Mouse (Mus musculus) forebrain, embryonic 10.5 days (tissue): ENCODE results near the gene Ppp1r12a. TPM values are rescaled to one million over a fixed set of nuclear protein-coding genes. Genes with fewer than 3 reads are reported as not detected.

ENCODE experiments used
- DNase-seq: peaks from one replicate; pipeline ENCODE4 v3.0.0-alpha.2; 2017; ENCODE audit warnings: low spot score; ENCODE audit errors: extremely low spot score
- H3K27ac ChIP-seq: fragments of 300-500 bp; sonication (generic); 2 replicates; pipeline ENCODE4 v1.5.1; 2016; ENCODE audit warnings: mild to moderate bottlenecking
- H3K27me3 ChIP-seq: fragments of 300-500 bp; sonication (generic); 2 replicates; pipeline ENCODE4 v1.6.1; 2016; ENCODE audit warnings: mild to moderate bottlenecking; ENCODE audit not compliant: poor library complexity, severe bottlenecking
- H3K36me3 ChIP-seq: fragments of 300-500 bp; sonication (generic); replicated peaks from 2 replicates; pipeline ENCODE4 v1.6.1; 2016; ENCODE audit warnings: mild to moderate bottlenecking, moderate library complexity
- H3K4me1 ChIP-seq: fragments of 300-500 bp; sonication (generic); 2 replicates; pipeline ENCODE4 v1.6.1; 2016
- H3K4me3 ChIP-seq: fragments of 300-500 bp; sonication (generic); 2 replicates; pipeline ENCODE4 v1.5.1; 2016; ENCODE audit warnings: mild to moderate bottlenecking, moderate library complexity
- H3K9me3 ChIP-seq: fragments of 300-500 bp; sonication (generic); 2 replicates; pipeline ENCODE4 v1.6.1; 2016; ENCODE audit warnings: mild to moderate bottlenecking, moderate library complexity
- WGBS: fragments of 180-500 bp; shearing (Covaris S2); methylation state at CpG from one replicate; pipeline ENCODE4 v1.1.7; 2016; 5-methylcytosine and 5-hydroxymethylcytosine counted together
- polyA plus RNA-seq: library from polyadenylated mRNA; unstranded; fragments of >200 nt; fragmentation: Nextera tagmentation; extraction: Ambion mirVana; gene quantifications from 2 replicates; pipeline ENCODE4 v1.2.1, GENCODE M21; 2016

Ppp1r12a gene
- polyA plus RNA-seq, 1 experiment from 2014 or later: 67.5 TPM

GRCm38 (mm10) chr10:108189986-108190385, 28.0 kb downstream of the Ppp1r12a start:
- WGBS: 91% methylated on average over 3 of the region's 3 CpGs
- H3K36me3 ChIP-seq: peaks cover 3% of the 10 kb centered on the region; the same call in 1 of the 2 replicates
- DNase-seq: no peak
- H3K9me3 ChIP-seq: no peaks in the 10 kb centered on the region
- no peak overlapping the region for H3K4me3 ChIP-seq
- no peaks in the 10 kb centered on the region for H3K27me3 ChIP-seq
- H3K27ac ChIP-seq: no peak overlapping the region
- H3K4me1 ChIP-seq: peaks cover 11% of the 10 kb centered on the region

DNA sequence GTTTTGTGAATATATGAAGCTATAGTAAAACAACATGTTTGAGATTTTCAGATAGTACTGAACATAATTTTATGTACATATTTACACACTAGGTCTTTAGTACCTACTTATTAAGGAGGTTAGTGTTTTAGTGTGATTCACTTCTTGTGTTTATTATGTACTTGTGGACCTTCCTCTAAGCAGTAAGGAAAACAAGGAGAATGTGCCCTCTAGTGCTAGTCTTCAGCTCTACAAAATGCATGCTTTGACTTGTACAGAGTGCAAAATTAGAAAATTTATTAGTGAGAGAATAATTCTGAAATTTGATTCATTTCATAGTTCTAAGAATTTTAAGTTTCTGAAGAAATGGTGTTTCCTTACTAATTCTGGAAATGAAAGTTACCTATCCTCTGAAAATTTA, 28.6 kb downstream of the Ppp1r12a start:
- no peaks in the 10 kb centered on the region for H3K9me3 ChIP-seq
- no peak for DNase-seq

DNA sequence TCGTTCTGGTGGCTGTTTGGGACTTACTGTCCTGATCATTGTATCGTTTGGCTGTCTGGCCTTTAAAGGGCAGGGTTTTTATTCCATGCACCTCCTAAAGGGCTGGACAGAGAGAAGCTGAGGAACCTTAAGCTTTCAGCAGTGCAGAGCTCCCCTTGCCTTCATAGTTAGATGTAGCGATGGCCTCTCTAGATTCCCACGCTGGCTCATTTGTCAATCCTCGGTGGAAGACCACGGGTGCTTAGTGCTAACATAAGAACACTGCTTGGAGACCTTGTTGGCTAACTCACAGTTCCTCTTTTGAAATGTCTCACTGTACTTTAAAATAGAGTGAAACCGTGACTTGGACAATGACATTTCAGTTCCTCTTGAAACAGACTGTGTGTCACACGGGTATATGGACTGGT, 29.4 kb downstream of the Ppp1r12a start:
- H3K36me3 ChIP-seq: peaks cover 3% of the 10 kb centered on the region; the same call in 1 of the 2 replicates
- no peak overlapping the region for H3K4me3 ChIP-seq
- H3K4me1 ChIP-seq: peaks cover 11% of the 10 kb centered on the region
- H3K27me3 ChIP-seq: no peaks in the 10 kb centered on the region
- DNase-seq: no peak
- WGBS: 79% methylated on average over 8 of the region's 8 CpGs
- H3K27ac ChIP-seq: no peak overlapping the region
- no peaks in the 10 kb centered on the region for H3K9me3 ChIP-seq

More for the DNA sequence above, 28.6 kb downstream of the Ppp1r12a start:
- Histone ChIP-seq H3K27ac (no peak overlapping the region), H3K27me3 (no peaks in the 10 kb centered on the region), H3K4me1 (peaks cover 11% of the 10 kb centered on the region), H3K36me3 (peaks cover 3% of the 10 kb centered on the region; the same call in 1 of the 2 replicates), H3K4me3 (no peak overlapping the region)

DNA sequence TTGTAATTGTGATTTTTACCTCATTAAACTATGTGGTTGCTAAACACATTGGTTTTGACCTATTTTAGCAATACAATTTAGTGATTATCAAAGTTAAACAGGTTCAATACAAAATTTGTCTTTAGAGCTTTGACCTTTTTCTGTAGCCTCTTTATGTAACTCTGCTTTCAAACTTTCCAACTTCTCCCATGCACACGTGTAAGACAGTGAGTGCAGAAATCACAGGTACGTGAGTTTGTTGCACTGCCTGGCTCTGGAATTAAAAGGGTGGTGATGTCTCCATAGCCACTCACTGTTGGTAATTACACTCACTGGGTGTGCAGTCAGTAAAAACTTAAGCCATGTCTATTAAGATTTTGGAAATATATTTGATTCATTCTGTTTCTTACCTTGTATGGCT, 30.3 kb downstream of the Ppp1r12a start:
- Histone ChIP-seq H3K9me3 (no peaks in the 10 kb centered on the region), H3K27me3 (no peaks in the 10 kb centered on the region), H3K4me1 (peaks cover 11% of the 10 kb centered on the region), H3K27ac (no peak overlapping the region), H3K4me3 (no peak overlapping the region), H3K36me3 (peaks cover 3% of the 10 kb centered on the region; the same call in 1 of the 2 replicates)
- WGBS: 76% methylated on average over 2 of the region's 2 CpGs
- DNase-seq: no peak

DNA sequence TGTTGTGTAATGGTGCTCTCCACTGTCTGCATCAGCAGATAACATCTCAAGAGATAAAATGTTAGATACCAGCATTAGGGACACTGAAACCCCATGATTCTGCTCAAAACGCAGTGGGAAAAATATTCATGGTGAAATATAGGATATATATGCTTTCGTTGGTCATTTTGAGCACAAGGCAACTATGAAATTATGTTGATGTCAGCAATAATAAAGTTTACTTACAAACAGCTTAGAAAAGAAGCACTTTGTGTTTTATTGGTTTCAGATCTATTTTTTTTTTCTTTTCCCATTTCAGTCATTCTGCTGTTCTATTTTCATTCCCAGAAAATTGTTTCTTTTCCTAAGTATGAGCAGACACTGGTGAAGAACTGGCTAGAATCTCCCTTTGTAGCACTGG, 34.1 kb downstream of the Ppp1r12a start:
- WGBS: 98% methylated on average over 2 of the region's 2 CpGs
- peaks cover 24% of the 10 kb centered on the region for H3K36me3 ChIP-seq
- peaks cover 10% of the 10 kb centered on the region for H3K4me1 ChIP-seq
- no peak overlapping the region for H3K27ac ChIP-seq
- H3K27me3 ChIP-seq: no peaks in the 10 kb centered on the region
- no peak for DNase-seq
- H3K4me3 ChIP-seq: no peak overlapping the region
- no peaks in the 10 kb centered on the region for H3K9me3 ChIP-seq

DNA sequence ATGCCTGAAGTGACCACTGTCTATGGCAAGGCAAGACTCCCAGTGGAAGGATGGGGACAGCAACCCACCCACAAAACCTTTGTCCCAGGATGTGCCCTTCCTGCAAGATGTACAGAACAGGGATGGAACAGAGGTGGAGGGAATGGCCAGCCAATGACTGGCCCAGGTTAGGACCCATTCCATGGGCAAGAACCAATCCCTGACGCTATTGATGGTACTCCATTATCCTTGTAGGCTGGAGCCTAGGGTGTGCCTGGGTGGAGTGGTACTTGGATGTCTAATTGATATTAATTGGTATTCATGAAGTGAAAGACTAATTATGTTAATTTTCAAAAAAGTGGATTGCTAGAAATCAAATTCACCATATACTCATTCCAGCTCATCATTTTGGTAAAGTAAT, 35.5 kb downstream of the Ppp1r12a start:
- Histone ChIP-seq H3K4me3 (no peak overlapping the region), H3K36me3 (peaks cover 29% of the 10 kb centered on the region), H3K4me1 (peaks cover 8% of the 10 kb centered on the region; the same call in 1 of the 2 replicates), H3K9me3 (no peaks in the 10 kb centered on the region), H3K27me3 (no peaks in the 10 kb centered on the region), H3K27ac (no peak overlapping the region)
- no peak for DNase-seq
- 100% methylated on average over 1 of the region's 1 CpGs for WGBS

GRCm38 (mm10) chr10:108198945-108199344, 37.0 kb downstream of the Ppp1r12a start:
- no peak for DNase-seq
- peaks cover 5% of the 10 kb centered on the region; the same call in 1 of the 2 replicates for H3K4me1 ChIP-seq
- 96% methylated on average over 2 of the region's 2 CpGs for WGBS

GRCm38 (mm10) chr10:108202126-108202525, 40.1 kb downstream of the Ppp1r12a start:
- Histone ChIP-seq H3K4me1 (peaks cover 5% of the 10 kb centered on the region; the same call in 1 of the 2 replicates), H3K4me3 (no peak overlapping the region), H3K9me3 (no peaks in the 10 kb centered on the region), H3K36me3 (peaks cover 49% of the 10 kb centered on the region), H3K27ac (no peak overlapping the region), H3K27me3 (no peaks in the 10 kb centered on the region)
- WGBS: 89% methylated on average over 4 of the region's 4 CpGs
- DNase-seq: no peak

More at GRCm38 (mm10) chr10:108198945-108199344, 37.0 kb downstream of the Ppp1r12a start:
- no peaks in the 10 kb centered on the region for H3K9me3 ChIP-seq
- no peaks in the 10 kb centered on the region for H3K27me3 ChIP-seq
- no peak overlapping the region for H3K4me3 ChIP-seq
- H3K36me3 ChIP-seq: peaks cover 34% of the 10 kb centered on the region
- H3K27ac ChIP-seq: no peak overlapping the region

GRCm38 (mm10) chr10:108203440-108203839, 41.4 kb downstream of the Ppp1r12a start:
- Histone ChIP-seq H3K27me3 (no peaks in the 10 kb centered on the region), H3K9me3 (no peaks in the 10 kb centered on the region), H3K4me3 (no peak overlapping the region), H3K36me3 (peaks cover 53% of the 10 kb centered on the region), H3K27ac (no peak overlapping the region), H3K4me1 (peaks cover 7% of the 10 kb centered on the region; the same call in 1 of the 2 replicates)
- DNase-seq: no peak

DNA sequence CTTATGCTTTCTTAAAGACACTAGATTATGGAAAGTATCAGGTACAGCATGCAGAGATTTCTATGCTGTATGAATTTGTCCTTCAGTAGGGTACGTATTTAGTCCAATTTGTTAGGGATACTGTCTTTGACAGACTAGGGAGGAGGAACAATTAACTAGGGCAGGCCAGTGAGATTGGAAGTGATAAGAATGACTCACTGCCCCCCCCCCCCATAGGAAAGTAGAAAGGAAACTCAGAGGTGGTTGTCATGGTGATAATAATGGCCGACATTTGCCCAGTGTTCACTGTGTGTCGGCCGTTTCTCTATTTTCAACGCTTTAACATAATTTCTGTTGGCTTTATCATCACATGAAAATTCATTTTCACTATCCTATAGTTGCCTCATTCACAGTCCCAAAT, 47.4 kb downstream of the Ppp1r12a start:
- Histone ChIP-seq H3K36me3 (peaks cover 24% of the 10 kb centered on the region), H3K9me3 (no peaks in the 10 kb centered on the region), H3K4me1 (0 out of 2 replicates have a peak, but pooled peaks cover 2% of the 10 kb centered on the region), H3K27ac (no peak overlapping the region), H3K27me3 (no peaks in the 10 kb centered on the region), H3K4me3 (no peak overlapping the region)
- DNase-seq: no peak
- WGBS: 93% methylated on average over 5 of the region's 5 CpGs

DNA sequence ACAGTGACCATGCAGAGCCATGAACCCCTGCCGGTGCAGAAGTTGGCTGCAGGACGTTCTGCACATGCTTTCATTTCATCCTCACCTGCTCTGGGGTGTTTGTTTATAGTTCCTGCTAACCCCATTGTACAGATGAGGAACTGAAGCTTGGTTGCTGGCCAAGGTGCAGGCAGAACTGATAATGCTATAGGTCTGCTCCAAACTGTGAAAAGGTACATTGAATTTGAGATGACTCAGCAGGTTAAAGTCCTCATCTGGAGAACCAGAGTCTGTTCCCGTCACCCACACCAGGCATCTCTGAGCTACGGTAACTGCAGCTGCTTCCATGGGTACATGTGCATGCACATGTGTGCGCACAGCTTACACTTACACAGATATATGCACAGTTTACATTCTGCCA, 62.4 kb downstream of the Ppp1r12a start:
- no peaks in the 10 kb centered on the region for H3K27me3 ChIP-seq
- no peak overlapping the region for H3K27ac ChIP-seq
- DNase-seq: no peak
- H3K4me3 ChIP-seq: no peak overlapping the region
- 95% methylated on average over 5 of the region's 5 CpGs for WGBS
- no peaks in the 10 kb centered on the region for H3K4me1 ChIP-seq
- H3K9me3 ChIP-seq: no peaks in the 10 kb centered on the region
- peaks cover 33% of the 10 kb centered on the region for H3K36me3 ChIP-seq

DNA sequence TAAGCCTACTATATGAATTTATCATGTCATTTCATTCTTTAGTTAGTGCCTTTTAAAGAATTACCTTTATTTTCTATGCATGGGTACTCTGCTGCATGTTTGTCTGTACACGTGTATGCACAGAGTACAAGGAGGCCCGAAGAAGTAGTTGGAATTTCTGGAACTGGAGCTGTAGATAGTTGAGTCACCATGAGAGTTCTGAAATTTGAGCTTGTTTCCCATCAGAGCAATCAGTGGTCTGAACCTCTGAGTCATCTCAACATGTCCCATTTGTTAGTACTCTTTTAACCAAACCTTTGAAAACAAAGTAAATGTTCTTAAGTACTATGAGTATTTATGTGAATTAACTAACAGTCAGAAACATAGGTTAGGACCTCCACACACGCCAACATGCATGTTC, 75.1 kb downstream of the Ppp1r12a start:
- Histone ChIP-seq H3K4me3 (no peak overlapping the region), H3K27me3 (no peaks in the 10 kb centered on the region), H3K36me3 (peaks cover 63% of the 10 kb centered on the region), H3K27ac (no peak overlapping the region), H3K9me3 (no peaks in the 10 kb centered on the region), H3K4me1 (no peaks in the 10 kb centered on the region)
- WGBS: 93% methylated on average over 3 of the region's 3 CpGs
- no peak for DNase-seq

DNA sequence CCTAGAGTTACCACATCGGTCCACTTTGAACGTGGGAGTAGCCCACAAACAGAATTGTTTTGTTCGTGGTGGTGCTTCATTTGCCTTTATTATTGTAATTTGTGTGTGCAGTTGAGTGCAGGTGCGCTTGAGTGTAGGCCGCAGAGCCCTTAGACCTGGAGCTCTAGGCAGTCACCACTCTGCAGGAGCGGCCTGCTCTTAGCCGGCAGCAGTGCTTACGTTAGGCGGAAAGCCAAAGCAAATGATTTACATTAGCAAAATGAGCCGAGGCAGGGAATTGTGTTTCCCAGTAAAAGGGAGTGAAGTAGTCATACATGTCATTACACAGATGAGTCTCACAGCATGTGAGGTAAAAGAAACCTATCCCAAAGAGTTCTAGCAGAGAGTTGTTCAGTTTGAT, 77.1 kb downstream of the Ppp1r12a start:
- H3K27ac ChIP-seq: no peak overlapping the region
- peaks cover 64% of the 10 kb centered on the region for H3K36me3 ChIP-seq
- no peaks in the 10 kb centered on the region for H3K4me1 ChIP-seq
- DNase-seq: no peak
- H3K27me3 ChIP-seq: no peaks in the 10 kb centered on the region
- WGBS: 93% methylated on average over 10 of the region's 10 CpGs
- no peak overlapping the region for H3K4me3 ChIP-seq
- no peaks in the 10 kb centered on the region for H3K9me3 ChIP-seq

- WGBS: 92% methylated on average over 12 of the region's 12 CpGs
Measured at GRCm38 (mm10) chr10:108250710-108251109, 88.7 kb downstream of the Ppp1r12a start.

More at GRCm38 (mm10) chr10:108250710-108251109, 88.7 kb downstream of the Ppp1r12a start:
- H3K27ac ChIP-seq: no peak overlapping the region
- H3K36me3 ChIP-seq: peaks cover 68% of the 10 kb centered on the region
- H3K9me3 ChIP-seq: no peaks in the 10 kb centered on the region
- no peak for DNase-seq
- no peak overlapping the region for H3K4me3 ChIP-seq
- no peaks in the 10 kb centered on the region for H3K4me1 ChIP-seq
- H3K27me3 ChIP-seq: no peaks in the 10 kb centered on the region
